In genomic region chr17:69365049-69365448, GRCm38 (mm10) we compare ENCODE assay signal across 9 mouse cellular contexts. TPM values are rescaled to one million over a fixed set of nuclear protein-coding genes. Genes with fewer than 3 reads are reported as not detected.
DNase-seq lines count a peak whose midpoint lies in the region; ATAC-seq and TF ChIP-seq lines count a peak whose summit lies in the region.
"Had no signal": no experiment of that assay in that cellular context is flagged by ENCODE, and none has a peak within 500 bp of the region (broad histone marks: within the 10 kb centered on the region; RNA-seq: fewer than 3 reads in every experiment).

No protein-coding gene starts in this region.

- H3K79me3 ChIP-seq in C2C12 (ENCODE audit: low read depth), result no peaks in the 10 kb centered on the region

- no peaks in the 10 kb centered on the region for H3K4me1 ChIP-seq in hindbrain, postnatal 0 days (ENCODE audit: insufficient read depth, low read length)
- no peaks in the 10 kb centered on the region for H3K4me1 ChIP-seq in hindbrain, embryonic 16.5 days (ENCODE audit: control insufficient read depth, insufficient read depth, low read depth, low read length)
- H3K4me1 ChIP-seq in liver, adult 2 months (ENCODE audit: control insufficient read depth, insufficient read depth, low read length), result no peaks in the 10 kb centered on the region
- no peaks in the 10 kb centered on the region for H3K4me1 ChIP-seq in midbrain, embryonic 15.5 days
- H3K4me1 ChIP-seq: midbrain, embryonic 12.5 days had no signal

- no peaks in the 10 kb centered on the region for H3K27me3 ChIP-seq in hindbrain, postnatal 0 days (ENCODE audit: insufficient read depth, low read length)
- H3K27me3 ChIP-seq in hindbrain, embryonic 16.5 days (replicated peaks; ENCODE audit: control insufficient read depth, insufficient read depth, low read length), result no peaks in the 10 kb centered on the region
- no peaks in the 10 kb centered on the region for H3K27me3 ChIP-seq in C2C12 (ENCODE audit: control insufficient read depth, insufficient read depth, insufficient read length)
- no peaks in the 10 kb centered on the region for H3K27me3 ChIP-seq in liver, adult 2 months (ENCODE audit: control insufficient read depth, insufficient read depth, low read length)
- no peaks in the 10 kb centered on the region for H3K27me3 ChIP-seq in splenic B cell, adult 2 months (ENCODE audit: control insufficient read depth, insufficient read depth, low read length, poor library complexity, severe bottlenecking)
- no peaks in the 10 kb centered on the region for H3K27me3 ChIP-seq in midbrain, embryonic 15.5 days (replicated peaks)
- H3K27me3 ChIP-seq: midbrain, embryonic 12.5 days had no signal

- H3K9me3 ChIP-seq in hindbrain, postnatal 0 days (ENCODE audit: low read length), result no peaks in the 10 kb centered on the region
- H3K9me3 ChIP-seq in hindbrain, embryonic 16.5 days (ENCODE audit: control insufficient read depth, low read length), result no peaks in the 10 kb centered on the region
- no peaks in the 10 kb centered on the region for H3K9me3 ChIP-seq in midbrain, embryonic 15.5 days
- H3K9me3 ChIP-seq: midbrain, embryonic 12.5 days had no signal

- peak; percentile 59 for DNase-seq in hindbrain, postnatal 0 days (ENCODE audit: low spot score)
- DNase-seq in NIH3T3 (ENCODE audit: low read depth), result peak; percentile 77
- DNase-seq in liver, adult 2 months (ENCODE audit: extremely low read depth, low read depth, low spot score), result peak; percentile 13
- DNase-seq in splenic B cell, adult 2 months (ENCODE audit: low read depth, low spot score), result peak; percentile 59

- no peak for ATAC-seq in hindbrain, postnatal 0 days
- no peak for ATAC-seq in hindbrain, embryonic 16.5 days
- ATAC-seq in frontal cortex, adult (ENCODE audit: low TSS enrichment), result no peak
- no peak for ATAC-seq in midbrain, embryonic 15.5 days (replicated peaks)

- no peaks in the 10 kb centered on the region for H3K79me2 ChIP-seq in C2C12 (ENCODE audit: control insufficient read depth, insufficient read depth)
- no peaks in the 10 kb centered on the region for H3K79me2 ChIP-seq in liver, adult 2 months (ENCODE audit: control insufficient read depth, insufficient read depth, low read length)

- H3ac ChIP-seq in C2C12 (ENCODE audit: control insufficient read depth, insufficient read length, low read depth), result no peak overlapping the region

- H3K4me3 ChIP-seq in hindbrain, postnatal 0 days (ENCODE audit: low read length), result no peak overlapping the region
- H3K4me3 ChIP-seq in hindbrain, embryonic 16.5 days (ENCODE audit: low read length), result no peak overlapping the region
- H3K4me3 ChIP-seq in C2C12 (ENCODE audit: insufficient read depth, poor library complexity, severe bottlenecking), result no peak overlapping the region
- H3K4me3 ChIP-seq in liver, adult 2 months (ENCODE audit: insufficient read depth, low read depth, low read length), result no peak overlapping the region
- H3K4me3 ChIP-seq in midbrain, embryonic 15.5 days, result no peak overlapping the region
- H3K4me3 ChIP-seq: midbrain, embryonic 12.5 days had no signal

- H3K27ac ChIP-seq in hindbrain, postnatal 0 days, result no peak overlapping the region
- no peak overlapping the region for H3K27ac ChIP-seq in hindbrain, embryonic 16.5 days (ENCODE audit: low read depth, low read length)
- no peak overlapping the region for H3K27ac ChIP-seq in liver, adult 2 months (replicated peaks; ENCODE audit: insufficient read depth, low read depth, low read length)
- H3K27ac ChIP-seq in midbrain, embryonic 15.5 days, result no peak overlapping the region
- H3K27ac ChIP-seq: midbrain, embryonic 12.5 days had no signal

- WGBS in hindbrain, postnatal 0 days, result 87% methylated on average over 3 of the region's 3 CpGs
- WGBS in hindbrain, embryonic 16.5 days, result 88% methylated on average over 3 of the region's 3 CpGs
- WGBS in liver, adult 2 months, result 88% methylated on average over 3 of the region's 3 CpGs
- WGBS in midbrain, embryonic 15.5 days, result 87% methylated on average over 3 of the region's 3 CpGs

- no peak overlapping the region for H3K9ac ChIP-seq in hindbrain, postnatal 0 days (replicated peaks; ENCODE audit: low read length)
- H3K9ac ChIP-seq in hindbrain, embryonic 16.5 days (ENCODE audit: low read depth, low read length), result no peak overlapping the region
- H3K9ac ChIP-seq in liver, adult 2 months (ENCODE audit: low read depth, low read length), result no peak overlapping the region
- H3K9ac ChIP-seq in midbrain, embryonic 15.5 days, result no peak overlapping the region
- H3K9ac ChIP-seq: midbrain, embryonic 12.5 days had no signal

- TF ChIP-seq CTCF in hindbrain, postnatal 0 days (IDR thresholded peaks at IDR 0.05; ENCODE audit: low read depth), result peak; percentile 65
- peak; percentile 22 for TF ChIP-seq CTCF in C2C12 (IDR thresholded peaks at IDR 0.05; ENCODE audit: control insufficient read depth, insufficient read depth, insufficient read length)
- TF ChIP-seq CTCF in liver, adult 2 months (IDR thresholded peaks at IDR 0.05; ENCODE audit: low read depth, low read length), result peak; percentile 59

- H3K36me3 ChIP-seq in hindbrain, postnatal 0 days (ENCODE audit: insufficient read depth, low read length), result no peaks in the 10 kb centered on the region
- H3K36me3 ChIP-seq in hindbrain, embryonic 16.5 days (ENCODE audit: control insufficient read depth, insufficient read depth, low read length), result no peaks in the 10 kb centered on the region
- no peaks in the 10 kb centered on the region for H3K36me3 ChIP-seq in C2C12 (ENCODE audit: control insufficient read depth, insufficient read depth)
- H3K36me3 ChIP-seq in liver, adult 2 months (ENCODE audit: control insufficient read depth, insufficient read depth, low read length), result no peaks in the 10 kb centered on the region
- H3K36me3 ChIP-seq in splenic B cell, adult 2 months (ENCODE audit: control insufficient read depth, insufficient read depth, low read length, poor library complexity, severe bottlenecking), result no peaks in the 10 kb centered on the region
- H3K36me3 ChIP-seq in midbrain, embryonic 15.5 days (replicated peaks), result no peaks in the 10 kb centered on the region
- H3K36me3 ChIP-seq: midbrain, embryonic 12.5 days had no signal

- TF ChIP-seq POLR2A in liver, adult 2 months (IDR thresholded peaks at IDR 0.05; ENCODE audit: extremely low read depth, insufficient read depth, low read length), result no peak

- no peak overlapping the region for H3K4me2 ChIP-seq in hindbrain, postnatal 0 days (ENCODE audit: low read depth, low read length)
- H3K4me2 ChIP-seq in hindbrain, embryonic 16.5 days (ENCODE audit: low read length), result no peak overlapping the region
- H3K4me2 ChIP-seq in midbrain, embryonic 15.5 days, result no peak overlapping the region
- H3K4me2 ChIP-seq: midbrain, embryonic 12.5 days had no signal

TF ChIP-seq in C2C12, 6 proteins besides CTCF, POLR2A, EP300 and RAD21:
- no peak for TF ChIP-seq FOSL1 (IDR thresholded peaks at IDR 0.05; ENCODE audit: insufficient read depth, low read length, poor library complexity, severe bottlenecking)
- no peak for TF ChIP-seq MYOD1 (IDR thresholded peaks at IDR 0.05; ENCODE audit: control insufficient read depth, insufficient read length, low read depth)
- TF ChIP-seq USF1 (IDR thresholded peaks at IDR 0.05; ENCODE audit: low read depth), result peak; percentile 71
- TF ChIP-seq CEBPB (IDR thresholded peaks at IDR 0.05; ENCODE audit: low read depth), result no peak
- peak; percentile 26 for TF ChIP-seq MAX (IDR thresholded peaks at IDR 0.05)
- TF ChIP-seq MYOG (IDR thresholded peaks at IDR 0.05; ENCODE audit: control insufficient read depth, extremely low read depth, insufficient read length), result no peak
TF ChIP-seq in C2C12: peak in this region for 2.

RNA-seq across cellular contexts. Expression of gene Zbtb14, which starts 17.8 kb away (rescaled TPM):
- 19.2 and 22.2 TPM in 2 replicates for total RNA-seq in hindbrain, postnatal 0 days (2014; rRNA removed)
- 19.5 and 20.5 TPM in 2 replicates for polyA plus RNA-seq in hindbrain, postnatal 0 days (2015; fragmentation: Nextera tagmentation; extraction: Ambion mirVana)
- polyA plus RNA-seq in hindbrain, embryonic 16.5 days (2015; fragmentation: Nextera tagmentation; extraction: Ambion mirVana), result 22.4 and 28.3 TPM in 2 replicates
- polyA plus RNA-seq in C2C12 (2012; fragmentation: generic; extraction: Trizol), result 5.6 TPM
- total RNA-seq in liver, adult 2 months (2014; rRNA removed), result 6.1 and 6.4 TPM in 2 replicates
- 1.9 and 2.7 TPM in 2 replicates for polyA plus RNA-seq in liver, adult 2 months (2012; rRNA removed)
- polyA plus RNA-seq in midbrain, embryonic 15.5 days (2015; fragmentation: Nextera tagmentation; extraction: Ambion mirVana), result 31.3 and 34.8 TPM in 2 replicates

Comparison
In these comparisons a context has a peak if more than half of its experiments do, and no peak if none do; other contexts are left out.
1. DNase-seq: peak in every context shown above with its lines; median percentile 77 in NIH3T3; 59 in hindbrain, postnatal 0 days; 59 in splenic B cell, adult 2 months; 13 in liver, adult 2 months.